Mouse (Mus musculus) left cerebral cortex, adult 2 months (tissue): ENCODE results near the gene Cdk16. TPM values are rescaled to one million over a fixed set of nuclear protein-coding genes. Genes with fewer than 3 reads are reported as not detected.
"Not testable (repeated sequence)": the region's sequence is repeated elsewhere in the genome, so short reads cannot be mapped to it uniquely, and the experiment has no call there.

Source experiments
- DNase-seq, 2 experiments: peaks; one replicate each; pipeline ENCODE4 v3.0.0; 2021 to 2022; ENCODE audit warnings: low spot score in 2 of 2, mixed read lengths in 1 of 2; ENCODE audit errors: extremely low spot score in 1 of 2
- H3K27ac ChIP-seq: fragments of 200-600 bp; 2 replicates; pipeline ENCODE4 v1.8.1; 2022
- H3K4me3 ChIP-seq: fragments of 200-600 bp; 2 replicates; pipeline ENCODE4 v1.8.1; 2022
- CTCF ChIP-seq: fragments of 200-600 bp; IDR thresholded peaks from 2 replicates; pipeline ENCODE4 v1.8.1; 2022; ENCODE audit warnings: antibody characterized with exemption, mild to moderate bottlenecking, moderate library complexity
- intact Hi-C: fragments of 180-260 bp; cut with DNase I; formaldehyde crosslinking; loops from one replicate; pipeline ENCODE4 v1.15.1; 2025
- total RNA-seq, 2 experiments: library from RNA; stranded (reverse); gene quantifications; 2 replicates each; pipeline ENCODE4 v1.2.3; 2021

Cdk16 gene
- total RNA-seq, 2 experiments from 2014 or later, result 252 to 273 TPM

DNA sequence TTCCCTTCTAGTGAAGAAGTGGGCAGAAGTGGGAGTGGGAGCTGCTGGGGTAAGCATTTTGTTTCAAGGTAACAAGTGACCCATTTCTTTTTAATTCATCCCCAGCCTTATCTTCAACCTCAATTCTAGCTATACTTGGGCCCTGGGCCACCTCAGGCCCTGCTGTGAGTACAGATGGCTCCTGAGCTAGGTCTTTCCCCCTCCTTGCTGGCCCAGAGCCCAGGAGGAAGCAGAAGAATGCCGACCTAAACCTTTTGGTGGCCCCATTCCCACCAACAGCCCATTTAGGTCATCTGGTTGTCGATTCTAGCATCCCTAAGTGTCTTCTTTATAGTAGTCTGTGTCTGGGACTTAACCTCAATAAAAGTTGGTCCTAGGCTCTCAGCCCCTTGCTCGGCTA, 3.8 kb downstream of the Cdk16 start:
- no peak for TF ChIP-seq CTCF
- intact Hi-C loops, result no loop called here
- H3K27ac ChIP-seq, result no peak overlapping the region
- DNase-seq, result no peak
- no peak overlapping the region for H3K4me3 ChIP-seq

DNA sequence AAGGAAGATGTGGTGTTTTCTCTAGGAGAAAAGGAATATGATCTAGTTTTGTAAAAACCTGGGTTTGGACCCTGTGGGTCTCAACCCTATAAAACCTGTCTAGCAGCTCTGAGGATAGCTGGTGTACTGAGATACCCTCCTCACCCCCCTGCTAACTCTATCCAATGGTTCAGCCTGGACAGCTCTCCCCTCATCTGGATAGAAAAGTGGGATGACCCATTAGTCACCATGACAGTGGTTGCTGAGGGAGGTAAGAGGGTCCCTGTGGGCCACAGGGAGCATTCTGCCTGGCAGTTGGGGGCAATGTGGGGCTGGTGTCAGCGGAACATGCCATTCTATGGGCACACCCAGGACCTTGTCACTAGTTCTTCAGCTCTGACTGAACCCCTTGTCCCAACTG, 4.9 kb downstream of the Cdk16 start:
- no peak for DNase-seq
- intact Hi-C loops, result no loop called here
- no peak overlapping the region for H3K4me3 ChIP-seq
- TF ChIP-seq CTCF, result no peak
- no peak overlapping the region for H3K27ac ChIP-seq

DNA sequence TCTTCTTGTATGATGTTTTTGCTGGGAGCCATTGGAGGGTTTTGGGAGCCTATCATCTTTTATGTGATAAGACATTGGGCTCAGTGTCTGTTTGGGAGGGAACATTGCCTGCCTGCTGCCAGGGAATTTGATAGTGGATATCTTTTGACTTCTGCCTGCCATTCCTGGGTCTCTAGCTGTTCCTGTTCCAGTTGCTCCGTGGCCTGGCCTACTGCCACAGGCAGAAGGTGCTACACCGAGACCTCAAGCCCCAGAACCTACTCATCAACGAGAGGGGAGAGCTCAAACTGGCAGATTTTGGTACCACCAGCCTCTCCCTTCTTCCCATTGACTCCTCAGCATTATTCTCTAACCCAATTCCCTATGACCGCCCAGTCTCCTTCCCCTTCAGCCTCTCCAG, 8.1 kb downstream of the Cdk16 start:
- no peak overlapping the region for H3K4me3 ChIP-seq
- intact Hi-C loops, result no loop called here
- no peak overlapping the region for H3K27ac ChIP-seq
- TF ChIP-seq CTCF, result no peak
- DNase-seq, result no peak

DNA sequence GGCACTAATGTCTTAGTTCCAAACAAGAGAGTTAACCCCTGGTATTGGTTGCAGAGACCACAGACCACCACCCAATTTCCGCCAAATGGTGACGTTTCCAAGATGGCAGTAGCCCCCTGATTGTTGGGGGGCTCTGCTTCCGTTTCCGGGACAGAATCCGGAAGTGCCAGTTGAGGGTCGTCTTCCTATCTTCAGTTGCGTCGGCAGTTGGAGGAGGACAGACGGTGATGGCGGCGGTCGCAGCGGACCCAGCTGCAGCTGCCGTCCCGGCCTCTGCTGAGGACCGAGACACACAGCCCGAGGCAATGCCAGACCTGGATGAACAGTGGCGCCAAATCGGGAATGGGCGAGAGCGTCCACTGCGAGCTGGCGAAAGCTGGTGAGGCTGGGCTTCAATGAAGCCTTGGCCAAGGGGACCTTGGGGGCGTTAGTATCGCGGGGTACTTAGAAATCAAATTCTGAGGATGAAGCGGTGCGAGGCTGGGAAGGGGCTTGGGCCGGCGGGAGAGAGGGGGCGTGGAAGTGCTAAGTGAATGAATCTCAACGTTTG, 16.1 kb downstream of the Cdk16 start, which contains the start of gene Usp11:
Gene Usp11, plus strand, starts transcription at position 166 of the 550 bp plus-strand sequence.
- intact Hi-C loops, result loop anchor here (2.0 to 5.0 kb wide), 2 partner anchors 15 to 68 kb away; no protein-coding TSS in a partner anchor
- peak; percentile 25 to 37 for DNase-seq
- TF ChIP-seq CTCF, result no peak
- H3K4me3 ChIP-seq, result peak within 1 kb of the TSS; percentile 59
- H3K27ac ChIP-seq, result peak within 1 kb of the TSS; percentile 87

DNA sequence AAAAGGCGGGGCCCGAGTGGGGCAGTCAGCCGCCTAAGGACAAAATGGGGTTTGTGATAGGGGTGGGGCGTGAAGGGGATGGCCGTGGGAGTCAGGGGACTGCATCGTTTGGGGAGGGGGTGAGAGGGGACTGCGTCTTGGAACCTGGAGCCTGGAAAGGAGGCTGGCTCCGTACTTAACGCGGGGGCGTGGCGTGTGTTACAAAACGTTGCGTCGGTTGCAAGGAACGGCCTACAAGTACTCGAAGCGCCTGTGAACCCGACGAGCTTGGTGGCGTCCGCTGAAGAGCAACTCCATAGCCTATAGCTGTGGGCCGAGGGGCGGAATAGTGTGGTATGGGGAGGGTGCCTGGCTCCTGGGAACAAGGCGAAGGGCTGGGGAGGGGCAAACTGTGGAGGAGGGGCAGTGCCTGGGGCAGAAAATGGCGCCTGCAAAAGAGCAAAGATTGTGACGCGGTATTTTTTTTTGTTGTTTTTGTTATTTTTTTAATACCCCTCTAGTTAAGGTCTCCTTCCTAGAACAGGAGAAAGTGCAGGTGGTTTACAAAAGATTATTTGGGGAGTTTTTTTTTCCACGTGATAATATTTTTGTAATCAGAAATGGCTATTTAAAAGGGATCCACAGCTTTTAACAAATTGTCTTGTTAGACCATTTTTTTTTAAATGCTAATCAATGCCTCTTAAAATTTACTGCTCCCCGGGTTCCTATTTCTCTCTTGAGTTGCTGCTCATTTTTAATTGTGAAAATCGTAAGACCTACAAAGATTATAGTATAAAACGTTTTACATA, 16.7 kb downstream of the Cdk16 start:
- no peak for TF ChIP-seq CTCF
- Histone ChIP-seq H3K27ac (peak overlapping the region; percentile 87), H3K4me3 (peak overlapping the region; percentile 59)
- peak; percentile 70 to 74 for DNase-seq
- intact Hi-C loops, result loop anchor here (2.0 to 5.0 kb wide), 2 partner anchors 16 to 68 kb away; no protein-coding TSS in a partner anchor

DNA sequence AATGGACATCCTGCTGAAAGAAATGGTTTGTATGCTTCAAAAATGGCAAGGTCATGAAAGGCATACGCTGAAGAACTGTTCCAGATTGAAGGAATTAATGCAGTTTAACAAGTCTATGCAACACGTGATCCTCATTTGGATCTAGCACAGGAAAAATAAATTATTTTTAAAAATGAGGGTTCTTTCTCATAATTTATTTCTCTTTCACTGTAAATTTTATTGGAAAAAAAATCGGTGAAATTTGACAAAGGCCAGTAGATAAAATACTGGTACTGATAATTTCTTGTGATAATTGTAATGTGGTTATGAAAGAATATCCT, 17.3 kb downstream of the Cdk16 start:
- intact Hi-C loops, result loop anchor here (2.0 kb wide), 1 partner anchor 16 kb away; no protein-coding TSS in a partner anchor
- Histone ChIP-seq H3K4me3 (peak overlapping the region; percentile 59), H3K27ac (peak overlapping the region; percentile 87)
- DNase-seq, result no peak
- TF ChIP-seq CTCF, result no peak

DNA sequence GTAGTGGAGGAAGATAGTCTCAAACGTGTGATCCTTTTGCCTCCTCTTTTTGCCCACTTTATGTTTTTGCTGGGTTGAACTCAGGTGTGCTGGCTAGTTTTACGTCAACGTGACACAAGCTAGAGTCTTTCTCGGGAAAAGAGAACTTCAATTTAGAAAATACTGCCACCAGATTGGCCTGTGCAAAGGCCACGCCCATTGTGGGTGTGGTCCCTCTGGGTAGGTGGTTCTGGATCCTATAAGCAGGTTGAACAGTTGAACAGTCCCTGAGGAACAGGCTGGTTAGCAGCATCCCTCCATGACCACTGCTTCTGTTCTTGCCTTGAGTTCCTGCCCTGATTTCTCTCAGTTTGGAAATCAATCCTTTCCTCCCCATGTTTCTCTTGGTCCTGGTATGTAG, 40.9 kb downstream of the Cdk16 start:
- no peak overlapping the region for H3K27ac ChIP-seq
- intact Hi-C loops, result no loop called here
- no peak for TF ChIP-seq CTCF
- DNase-seq, result no peak
- no peak overlapping the region for H3K4me3 ChIP-seq

DNA sequence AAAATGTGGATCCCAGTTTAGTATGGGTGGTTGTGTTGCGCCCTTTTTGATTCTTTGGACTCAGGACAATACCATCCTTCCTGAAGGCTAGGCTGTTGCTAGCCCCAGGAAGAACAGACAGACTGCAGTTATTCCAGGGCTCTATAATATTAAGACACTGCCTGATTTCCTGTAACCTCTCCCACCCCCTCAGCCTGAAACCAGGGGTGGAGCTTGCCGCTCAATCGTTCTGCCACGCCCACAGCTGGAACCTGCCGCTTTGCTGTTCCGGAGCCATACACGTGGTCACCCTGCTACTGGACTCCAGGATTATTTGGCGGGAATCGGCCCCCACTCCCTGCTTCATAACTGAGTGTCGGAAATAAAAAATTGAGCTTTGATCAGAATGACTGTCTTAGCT, 42.3 kb downstream of the Cdk16 start:
- intact Hi-C loops, H3K27ac ChIP-seq: not testable (repeated sequence)

DNA sequence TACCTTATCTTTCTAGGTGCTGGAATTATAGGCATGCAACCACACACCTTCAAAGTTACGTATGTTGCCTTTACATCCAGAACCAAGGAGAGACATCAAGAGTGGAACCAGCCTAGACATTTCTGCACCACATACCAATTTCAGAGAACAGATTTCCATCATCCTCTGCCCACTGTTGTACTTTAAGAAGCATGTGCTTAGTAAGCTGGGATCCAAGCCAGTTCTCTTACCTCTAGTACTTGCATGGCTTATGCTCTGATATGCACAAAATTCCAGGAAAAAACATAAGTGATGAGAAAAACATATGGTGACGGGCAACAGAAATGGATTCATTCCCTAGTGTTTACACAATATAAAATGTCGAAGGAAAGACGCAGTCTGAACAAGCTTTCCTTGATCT, 48.7 kb downstream of the Cdk16 start:
- H3K27ac ChIP-seq, result no peak overlapping the region
- no peak for DNase-seq
- no peak for TF ChIP-seq CTCF
- intact Hi-C loops, result no loop called here
- no peak overlapping the region for H3K4me3 ChIP-seq

More for the DNA sequence above, 42.3 kb downstream of the Cdk16 start:
- DNase-seq, H3K4me3 ChIP-seq: not testable (repeated sequence)

DNA sequence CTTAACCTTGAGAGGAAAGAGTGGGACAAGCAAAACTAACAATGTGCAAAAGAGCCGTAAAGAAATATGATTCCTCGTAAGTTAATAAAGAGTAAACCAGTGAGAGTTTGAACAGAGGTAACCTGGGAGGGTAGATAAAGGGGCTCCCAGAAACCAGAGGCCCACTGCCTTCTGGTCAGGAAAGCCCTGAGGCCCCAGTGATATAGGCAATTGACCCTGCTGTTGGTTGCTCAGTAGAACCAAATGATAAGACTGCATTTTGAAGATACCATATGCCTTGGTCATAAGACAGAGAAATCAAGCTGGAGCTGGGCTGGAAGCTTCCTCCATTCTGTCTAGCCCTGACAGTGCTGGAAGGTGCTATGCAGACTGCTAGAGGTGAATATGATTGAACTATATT, 61.1 kb downstream of the Cdk16 start:
- no peak overlapping the region for H3K27ac ChIP-seq
- no peak overlapping the region for H3K4me3 ChIP-seq
- TF ChIP-seq CTCF, result no peak
- intact Hi-C loops, result no loop called here
- DNase-seq, result no peak

Other genes starting within 250 kb of the Cdk16 start
- under 1 TPM in 1 of 2 experiments, not detected in 1; 0.35 TPM for gene Rgn, start 138.2 kb upstream of the Cdk16 start, total RNA-seq
- gene Rbm10, start 70.5 kb upstream of the Cdk16 start, total RNA-seq, result 10 to 100 TPM; 49.2 to 50.0 TPM
- 100 to 1,000 TPM; 142 to 157 TPM for gene Ndufb11, start 70.3 kb upstream of the Cdk16 start, total RNA-seq
- 100 to 1,000 TPM; 337 to 348 TPM for gene Uba1, start 29.6 kb upstream of the Cdk16 start, total RNA-seq
- 100 to 1,000 TPM; 103 to 106 TPM for gene Usp11, start 16.0 kb downstream of the Cdk16 start, total RNA-seq
- gene Araf, start 109.9 kb downstream of the Cdk16 start, total RNA-seq, result 100 to 1,000 TPM; 172 to 180 TPM
- 1 to 10 TPM; 1.0 to 1.3 TPM for gene Timp1, start 182.2 kb downstream of the Cdk16 start, total RNA-seq
- gene Syn1, start 233.1 kb downstream of the Cdk16 start, total RNA-seq, result 100 to 1,000 TPM; 542 to 553 TPM
- 10 to 100 TPM; 15.9 to 19.1 TPM for gene Cfp, start 243.6 kb downstream of the Cdk16 start, total RNA-seq